Mouse (Mus musculus) activated CD4-positive, CD25-positive, alpha-beta regulatory T cell, adult 4 months (primary cell): Measurements from ENCODE around the gene Txndc2. TPM values are rescaled to one million over a fixed set of nuclear protein-coding genes. Genes with fewer than 3 reads are reported as not detected.
A peak's percentile ranks its signal among the peaks of the same experiment; 100 is the strongest.
"Not testable (repeated sequence)": the region's sequence is repeated elsewhere in the genome, so short reads cannot be mapped to it uniquely, and the experiment has no call there.

ENCODE experiments used
- ATAC-seq: one replicate; pipeline ENCODE4 v1.8.0; 2017
- polyA plus RNA-seq, 2 experiments: library from polyadenylated mRNA; unstranded; fragments of 100-300 nt; shearing (Covaris generic); gene quantifications; one replicate each; pipeline ENCODE4 v1.2.1; 2017

The Txndc2 gene
- polyA plus RNA-seq, 2 experiments from 2014 or later = not detected

DNA sequence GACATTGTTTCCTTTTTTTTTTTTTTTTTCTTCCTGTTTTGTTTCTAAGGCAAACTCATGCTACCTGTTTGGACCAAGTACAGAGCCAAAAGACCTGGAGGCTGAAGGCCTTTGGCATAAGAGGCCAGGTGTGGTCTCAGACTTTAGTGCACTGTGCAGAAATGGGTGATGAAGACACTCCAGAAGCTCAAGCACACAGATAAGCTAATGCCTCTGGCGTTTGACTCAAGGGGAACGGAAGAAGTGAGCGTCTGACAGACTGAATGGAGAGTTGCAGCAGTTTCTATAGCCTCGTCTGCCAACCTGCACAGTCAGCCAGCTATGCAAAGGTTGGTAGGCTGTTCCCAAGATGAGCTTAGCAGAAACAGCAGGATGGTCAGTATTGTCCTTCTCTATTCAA is 13.6 kb upstream of the Txndc2 start:
- ATAC-seq = no peak

DNA sequence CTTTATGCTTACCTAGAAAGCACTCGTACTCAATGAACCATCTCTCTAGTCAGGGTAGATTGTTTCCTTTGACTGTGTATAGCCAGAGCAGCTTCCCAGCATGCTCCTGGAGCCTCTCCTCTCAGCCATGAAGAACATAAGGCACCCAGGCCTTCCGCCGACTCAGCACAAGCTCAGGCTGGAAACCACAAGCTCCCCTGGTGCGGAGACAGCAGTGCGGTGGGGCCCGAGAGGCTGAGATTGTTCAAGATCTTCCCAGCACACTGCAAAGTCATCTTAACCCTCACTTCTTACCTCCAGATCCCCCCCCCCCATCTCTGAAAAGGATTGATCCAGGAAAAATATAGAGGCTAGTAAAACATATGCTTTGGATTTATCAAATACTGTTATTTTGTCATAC is 8.6 kb upstream of the Txndc2 start:
- ATAC-seq = no peak

DNA sequence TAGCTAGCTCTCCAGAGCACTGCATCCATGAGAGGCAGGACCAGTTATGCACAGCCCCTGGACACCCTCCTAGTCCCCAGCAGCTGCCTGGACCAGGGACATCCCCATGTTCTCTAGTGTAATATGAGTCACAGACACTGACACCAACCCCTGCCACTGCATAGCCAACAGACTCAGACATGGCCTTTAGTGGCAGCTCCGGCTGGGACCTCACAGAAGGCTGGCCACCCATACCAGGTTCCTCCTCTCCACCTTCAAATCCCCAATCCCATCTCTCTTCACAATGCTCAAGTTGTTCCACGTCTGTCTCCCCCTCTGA is 7.2 kb upstream of the Txndc2 start:
- ATAC-seq = no peak

DNA sequence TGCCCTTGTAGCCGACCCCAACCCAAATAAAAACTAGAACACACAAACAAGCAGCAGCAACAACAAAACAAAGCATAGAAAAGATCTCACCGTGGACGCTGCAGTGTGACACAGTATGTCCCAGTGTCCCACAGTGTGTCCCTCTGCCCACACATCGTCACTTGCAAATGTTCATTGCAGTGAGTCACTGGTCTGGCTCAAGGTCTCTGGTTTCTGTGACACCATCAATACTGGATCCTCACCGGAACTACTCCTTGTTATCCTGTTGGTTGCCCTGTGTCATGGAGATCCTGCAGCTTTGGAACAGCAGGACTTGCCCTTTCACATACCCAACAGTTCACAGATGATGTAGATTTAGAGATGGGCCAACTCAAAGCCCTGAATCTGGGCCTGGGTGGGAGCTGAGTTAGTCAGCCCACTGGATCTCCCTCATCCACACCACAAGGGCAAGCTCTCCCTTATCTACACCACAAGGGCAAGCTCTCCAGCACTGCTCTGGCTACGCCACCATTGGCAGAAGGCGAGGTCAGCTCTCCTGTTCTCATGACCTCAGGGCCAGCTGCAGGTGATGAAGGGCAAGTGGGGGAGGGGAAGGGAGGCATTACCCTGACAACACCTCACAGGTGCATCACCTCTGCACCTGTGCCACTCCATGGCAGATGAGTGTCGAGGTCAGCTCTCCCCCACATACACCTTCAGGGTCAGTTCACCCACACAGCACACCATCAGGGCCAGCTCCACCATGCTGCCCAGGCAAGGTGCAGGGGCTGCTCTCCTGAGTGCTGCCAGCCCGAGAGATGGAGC is 6.6 kb upstream of the Txndc2 start:
- ATAC-seq = no peak

DNA sequence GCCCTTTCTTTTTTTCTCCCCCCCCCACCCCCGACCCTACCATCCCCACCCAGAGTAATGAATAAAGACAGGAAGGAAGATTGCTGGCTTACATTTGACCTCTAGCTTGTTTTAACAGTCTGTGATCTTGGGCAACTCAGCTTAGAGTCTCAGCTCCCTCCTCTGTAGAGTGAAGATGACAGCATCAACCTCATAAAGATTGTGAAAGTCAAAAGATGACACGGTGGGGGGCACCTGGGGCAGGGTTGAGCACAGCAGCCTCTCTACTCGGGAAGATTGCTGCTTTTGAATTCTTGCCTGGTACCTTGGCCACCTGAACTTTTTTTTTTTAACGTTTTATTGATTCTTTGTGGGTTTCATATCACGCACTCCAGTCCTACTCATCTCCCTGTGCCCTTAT is 6.0 kb upstream of the Txndc2 start:
- no peak for ATAC-seq

DNA sequence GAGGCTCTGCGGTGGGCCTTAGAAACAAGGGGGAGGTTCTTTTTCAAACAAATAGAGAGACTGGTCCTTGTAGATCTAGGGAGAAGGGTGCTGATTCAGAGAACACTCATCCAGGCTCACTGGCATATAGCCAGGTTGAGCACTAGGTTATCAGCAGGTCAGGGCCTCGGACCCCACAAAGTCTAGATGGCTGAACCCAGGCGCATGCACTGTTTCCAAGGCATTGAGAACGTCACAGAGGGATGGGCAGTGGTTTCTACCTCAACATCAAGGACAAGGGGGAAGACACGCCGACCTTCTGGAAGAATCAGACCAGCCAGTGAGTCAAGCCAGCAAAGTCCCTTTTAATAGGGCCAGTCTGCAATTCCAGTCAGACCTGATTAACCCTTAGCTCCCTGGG is 5.3 kb upstream of the Txndc2 start:
- ATAC-seq = no peak

DNA sequence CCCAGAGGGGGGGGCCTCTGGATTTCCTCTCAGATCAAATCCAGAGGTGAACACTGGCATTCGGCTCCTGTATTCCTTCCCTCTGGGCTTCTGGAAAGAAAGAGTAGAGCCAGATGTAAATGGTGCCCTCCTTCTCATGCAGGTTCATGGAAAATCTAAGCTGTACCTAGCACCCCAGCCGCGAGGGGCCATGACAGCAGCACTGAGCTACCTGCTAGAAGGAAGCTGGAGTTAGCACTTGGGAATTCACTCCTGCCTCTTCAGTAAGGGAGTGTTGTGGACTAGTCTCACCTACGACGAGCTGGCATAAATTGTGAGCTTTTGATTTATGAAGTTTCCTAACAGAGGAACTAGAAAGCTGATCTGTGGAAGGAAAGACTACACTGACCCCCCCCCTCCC is 1.6 kb upstream of the Txndc2 start:
- no peak for ATAC-seq

DNA sequence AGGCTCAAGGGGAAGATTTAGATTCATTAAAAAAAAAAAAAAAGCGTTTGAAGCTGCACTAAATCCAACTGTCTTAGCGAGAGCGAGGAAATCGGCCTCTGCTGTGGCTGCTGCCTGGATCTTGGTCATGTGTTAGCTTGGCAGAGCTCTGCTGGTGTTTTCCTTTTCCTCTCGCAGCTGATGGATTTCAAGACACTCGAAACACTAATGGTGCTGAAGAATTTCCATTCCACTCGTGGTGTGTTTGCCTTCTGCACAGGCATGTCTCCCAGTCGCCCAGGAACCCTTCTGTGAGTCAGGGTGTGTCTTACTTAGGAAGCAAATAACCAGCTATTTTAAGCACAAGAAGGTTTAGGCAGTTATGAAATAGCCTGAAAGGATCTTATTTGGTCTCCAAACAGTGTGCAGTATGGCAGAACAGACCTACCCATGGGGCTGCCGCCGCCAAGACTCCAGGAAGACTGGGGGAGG is 1.1 kb upstream of the Txndc2 start:
- no peak for ATAC-seq

DNA sequence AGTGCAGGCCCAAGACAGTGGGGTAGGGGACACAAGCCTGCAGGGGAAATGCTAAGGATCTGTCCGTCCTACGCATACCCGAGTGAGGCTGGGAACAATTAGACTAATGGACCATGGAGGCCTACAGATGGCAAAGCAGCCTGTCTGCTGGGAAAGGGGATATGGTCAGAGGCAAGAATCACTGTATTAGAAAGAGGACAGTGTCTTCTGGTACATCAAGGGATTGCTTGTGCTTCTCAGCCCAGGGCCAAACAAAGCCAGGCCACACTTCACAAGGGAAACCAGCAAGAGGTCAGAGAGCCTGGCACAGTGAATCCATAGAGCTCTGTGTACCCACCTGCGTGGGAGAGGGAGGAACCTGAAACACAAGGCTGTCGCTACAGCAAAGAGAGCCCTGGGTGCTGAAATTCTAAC is 617 bp upstream of the Txndc2 start:
- ATAC-seq = no peak

DNA sequence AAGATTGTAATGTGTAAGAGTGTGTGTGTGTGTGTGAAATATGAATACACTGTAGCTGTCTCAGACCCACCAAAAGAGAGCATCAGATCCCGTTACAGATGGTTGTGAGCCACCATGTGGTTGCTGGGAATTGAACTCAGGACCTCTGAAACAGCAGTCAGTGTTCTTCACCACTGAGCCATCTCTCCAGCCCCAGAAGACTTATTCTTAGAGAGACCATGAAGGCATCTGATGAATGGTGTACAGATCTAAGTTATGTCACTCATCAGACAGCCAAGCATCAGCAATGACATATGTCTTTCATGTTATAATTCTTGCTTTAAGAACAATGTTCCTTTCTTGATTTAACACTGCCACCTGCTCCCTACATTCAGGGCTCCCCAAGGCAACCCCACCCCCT is 2.8 kb downstream of the Txndc2 start:
- no peak for ATAC-seq

DNA sequence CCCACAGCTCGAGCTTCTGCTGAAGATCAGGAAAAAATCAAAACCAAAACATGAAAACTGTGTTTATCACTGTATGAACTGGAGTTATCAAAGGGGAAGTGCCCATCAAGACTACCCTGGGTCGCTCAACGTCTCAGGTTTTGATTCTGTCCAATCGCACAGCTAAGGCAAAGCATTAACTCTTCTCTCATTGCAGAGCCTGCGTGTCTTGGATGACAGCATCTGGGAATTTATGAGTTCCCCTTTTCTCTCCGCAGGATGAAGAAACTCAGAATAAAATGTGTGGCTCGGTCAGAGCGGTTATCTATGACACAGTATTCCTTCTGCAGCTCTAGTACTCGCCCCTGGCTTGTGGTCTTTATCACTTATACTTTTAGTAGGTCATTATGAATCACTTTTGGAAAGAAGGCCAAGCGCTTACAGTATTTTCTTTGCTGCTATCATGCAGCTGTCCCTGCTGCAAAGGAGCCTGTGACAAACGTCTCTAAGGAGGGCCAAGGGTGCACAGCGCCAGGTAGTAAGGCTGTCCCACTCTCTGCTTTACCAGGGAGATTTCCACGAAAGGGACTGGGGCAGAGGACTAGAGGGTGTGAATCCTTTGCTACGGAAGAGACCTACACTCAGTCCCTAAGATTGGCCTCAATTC is 6.1 kb downstream of the Txndc2 start:
- no peak for ATAC-seq

DNA sequence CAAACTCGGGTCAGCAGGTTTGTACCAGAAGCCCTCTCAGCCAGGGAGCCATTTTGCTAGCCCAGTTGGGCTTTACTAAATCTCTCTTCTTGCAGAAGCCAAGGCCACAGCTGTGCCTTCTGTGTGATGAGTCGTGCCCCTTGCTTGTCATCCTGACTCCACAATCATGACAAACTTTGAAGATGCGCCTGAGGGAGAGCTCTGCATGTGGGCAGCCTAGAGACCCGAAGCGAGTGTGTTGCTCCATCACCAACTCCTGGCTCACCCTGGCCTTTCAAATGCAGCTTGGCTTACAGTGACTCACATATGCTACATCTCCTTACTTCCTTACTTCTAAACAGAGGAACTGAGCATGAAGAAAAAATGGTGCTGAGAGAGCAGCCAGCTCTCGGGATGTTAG is 12.0 kb downstream of the Txndc2 start:
- ATAC-seq = no peak

DNA sequence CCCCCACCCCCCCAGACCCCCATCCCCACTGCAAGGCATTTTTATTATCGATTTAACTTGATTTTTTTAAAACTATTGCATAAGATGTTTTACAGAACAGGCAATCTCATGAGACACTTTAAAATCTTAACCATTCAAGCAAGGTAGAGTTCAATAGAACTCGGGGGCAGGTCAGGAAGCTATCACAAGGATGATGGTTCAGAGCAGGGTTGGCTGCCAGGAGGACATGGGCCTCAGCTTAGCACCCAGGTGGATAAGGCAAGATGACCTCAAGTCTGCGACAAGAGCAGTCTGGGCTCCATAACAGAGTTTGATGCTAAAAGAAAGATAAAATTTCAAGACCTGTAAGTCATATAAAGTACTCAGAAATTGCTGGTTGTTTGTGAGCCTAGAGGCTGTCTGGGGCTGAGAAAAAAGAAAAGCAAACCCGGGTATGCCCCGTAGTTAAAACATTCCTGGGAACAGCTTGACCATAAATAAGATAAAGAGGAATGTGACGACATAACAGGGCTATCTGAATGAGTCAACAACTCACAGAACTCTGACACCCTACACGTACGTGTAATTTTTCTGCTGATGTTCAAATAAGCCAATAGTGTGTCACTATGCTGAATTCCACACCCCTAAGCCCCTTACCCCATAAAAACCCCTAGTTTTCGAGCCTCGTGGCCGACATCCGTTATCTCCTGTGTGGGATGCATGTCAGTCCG is 13.0 kb downstream of the Txndc2 start:
- not testable (repeated sequence) for ATAC-seq

DNA sequence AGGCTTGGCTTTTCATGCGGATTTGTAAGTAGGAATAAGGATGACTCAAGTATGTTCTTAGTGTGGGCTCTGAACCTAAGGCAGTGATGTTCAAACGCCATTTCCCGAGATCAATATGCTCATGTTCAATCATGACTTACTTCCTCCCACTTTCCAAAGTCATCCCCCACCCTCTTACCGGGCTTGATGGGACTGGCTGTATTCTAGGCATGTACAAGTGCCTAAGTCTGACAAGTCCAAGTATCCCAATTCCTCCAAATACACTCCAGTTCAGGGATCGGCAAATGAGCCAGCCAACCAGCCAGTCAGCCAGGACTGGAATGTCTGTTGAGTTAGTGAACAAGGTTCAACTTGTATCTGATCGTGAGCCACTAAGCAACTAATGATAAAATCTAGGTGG is 15.7 kb downstream of the Txndc2 start:
- no peak for ATAC-seq

DNA sequence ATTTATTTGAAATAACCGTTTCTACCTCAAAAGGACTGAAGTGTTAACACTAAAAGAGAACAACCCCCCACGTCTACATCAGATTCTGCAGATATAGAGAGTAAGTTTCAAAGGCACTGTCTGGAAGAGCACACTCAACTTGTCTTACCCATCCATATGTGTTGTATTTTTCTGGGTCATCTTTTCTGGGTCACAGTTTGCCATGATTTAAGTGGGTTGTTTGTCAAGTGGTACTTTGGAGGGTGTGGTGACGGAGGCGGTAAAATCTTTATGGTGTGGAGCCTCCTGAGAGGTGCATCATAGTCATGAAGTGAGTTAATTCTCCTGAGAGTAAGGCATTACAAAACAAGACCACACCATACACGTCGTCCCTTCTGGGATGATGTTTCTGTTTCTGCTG is 16.4 kb downstream of the Txndc2 start:
- no peak for ATAC-seq

DNA sequence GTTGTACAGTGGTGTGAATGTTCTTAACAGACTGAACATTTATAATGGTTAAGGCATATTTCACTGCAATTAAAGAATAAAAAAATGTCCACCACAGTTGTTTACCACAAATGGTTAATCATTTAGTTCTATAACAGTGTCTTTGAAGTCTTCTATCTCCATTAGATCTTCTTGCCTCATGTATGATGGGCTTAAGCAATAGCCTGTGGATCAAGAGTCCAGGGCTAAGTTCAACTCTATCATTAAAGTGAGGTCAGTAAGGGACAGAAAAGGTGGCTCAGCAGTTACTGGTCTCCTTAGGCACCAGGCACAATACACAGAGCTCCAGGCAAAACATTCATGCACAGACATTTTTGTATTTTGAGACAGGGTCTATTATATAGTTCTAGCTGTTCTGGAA is 18.8 kb downstream of the Txndc2 start:
- ATAC-seq = no peak

DNA sequence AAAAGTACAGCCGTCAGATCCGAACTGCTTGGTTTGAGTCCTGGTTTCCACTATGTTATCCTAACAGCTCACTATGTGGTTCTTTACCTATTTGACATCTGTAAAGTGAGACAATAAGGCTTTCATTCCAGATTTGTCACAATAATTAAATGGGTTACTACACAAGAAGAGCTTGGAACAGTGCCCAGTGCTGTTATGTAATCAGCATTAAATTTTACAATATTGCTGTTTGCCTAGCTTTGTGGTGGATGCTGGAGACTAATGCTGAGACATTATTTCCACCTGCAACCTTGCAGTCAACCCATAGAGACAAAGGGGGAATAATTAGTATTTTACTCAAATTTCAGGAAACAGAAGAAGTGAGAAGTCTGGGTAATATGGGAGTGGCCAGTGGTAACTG is 23.5 kb downstream of the Txndc2 start:
- no peak for ATAC-seq

DNA sequence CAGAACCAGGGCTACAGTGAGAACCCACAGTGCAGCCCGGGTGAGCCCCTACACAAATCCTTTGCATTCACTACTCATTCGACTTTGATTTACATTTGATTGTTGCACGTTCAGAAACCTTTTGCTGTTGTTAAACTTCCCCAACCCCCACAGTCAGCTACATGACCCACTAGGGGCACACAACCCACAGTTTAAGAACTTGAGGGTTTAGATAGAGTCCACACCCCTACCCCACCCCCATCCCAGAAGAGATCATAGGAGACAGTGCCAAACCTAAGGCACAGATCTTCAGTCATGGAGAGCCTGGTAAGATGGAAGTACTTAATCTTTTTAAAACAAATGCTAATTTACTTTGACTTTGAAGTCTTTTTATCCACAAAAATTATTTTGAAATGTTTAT is 26.3 kb downstream of the Txndc2 start:
- ATAC-seq = no peak

DNA sequence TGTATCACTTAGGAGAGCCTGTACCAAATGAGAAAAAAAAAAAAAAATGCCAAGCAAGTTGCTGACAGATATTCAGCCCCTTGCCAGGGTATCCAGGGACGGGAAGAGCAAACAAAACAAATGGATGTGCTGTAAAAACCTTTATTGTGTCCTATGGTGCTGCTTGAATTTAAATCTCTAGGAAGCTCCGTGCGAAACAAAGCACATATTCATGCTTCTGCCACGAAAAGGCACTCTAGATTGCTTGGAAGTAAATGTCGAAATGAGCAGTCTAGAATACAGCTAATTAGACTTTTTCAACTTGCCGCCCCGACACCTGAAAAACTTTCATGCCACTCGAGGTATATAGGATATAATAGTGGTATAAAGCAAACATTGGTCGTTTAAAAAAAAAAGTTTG is 27.5 kb downstream of the Txndc2 start:
- ATAC-seq = no peak

DNA sequence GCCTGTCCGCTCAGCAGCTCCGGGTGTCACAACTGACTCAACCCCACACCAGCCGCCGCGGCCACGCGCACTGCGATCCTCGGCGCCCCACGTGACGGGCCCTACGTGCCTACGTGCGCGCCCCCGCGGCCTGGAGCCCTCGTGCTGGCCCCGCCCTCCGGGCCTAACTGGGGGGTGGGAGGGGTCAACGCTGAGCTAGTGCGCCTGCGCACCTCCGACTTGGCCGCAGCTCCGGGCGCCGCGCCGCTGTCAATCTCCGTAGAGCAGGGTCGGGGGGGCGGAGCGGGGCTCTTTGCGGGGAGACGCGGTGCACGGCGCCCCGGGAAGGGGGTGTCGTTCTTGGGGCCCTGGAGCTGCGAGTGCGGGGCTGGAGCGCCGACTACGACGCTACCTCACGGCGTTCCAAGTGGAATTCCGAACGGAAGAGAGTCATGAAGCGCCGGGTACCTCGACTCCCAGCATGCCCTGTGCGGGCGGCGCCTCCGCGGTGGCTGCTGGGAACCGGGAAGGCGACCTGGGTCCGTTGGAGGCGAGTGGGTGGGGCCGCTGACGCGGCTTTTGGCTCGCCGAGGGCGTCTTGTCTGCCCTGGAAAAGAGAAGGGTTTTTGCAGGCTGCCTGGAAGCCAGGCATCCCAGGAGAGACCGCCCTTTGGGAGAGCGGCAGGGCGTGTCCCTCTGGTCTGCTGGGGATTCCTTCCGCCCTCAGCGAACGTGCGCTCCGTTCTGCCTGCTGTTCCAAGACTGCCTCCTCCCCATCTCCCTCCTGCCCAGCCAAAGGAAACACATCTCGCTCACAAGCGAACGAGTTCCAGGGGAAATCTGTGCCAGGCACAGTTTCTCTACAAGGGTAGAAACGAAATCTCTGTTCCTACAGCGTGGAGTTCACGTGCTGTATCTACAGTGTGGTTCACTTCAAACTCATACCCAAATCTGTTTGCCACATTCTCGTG is 28.2 kb downstream of the Txndc2 start, which contains the start of gene Vapa:
Vapa (minus strand) TSS at position 93 of the 950 bp plus-strand sequence.
- peak; percentile 77 for ATAC-seq

DNA sequence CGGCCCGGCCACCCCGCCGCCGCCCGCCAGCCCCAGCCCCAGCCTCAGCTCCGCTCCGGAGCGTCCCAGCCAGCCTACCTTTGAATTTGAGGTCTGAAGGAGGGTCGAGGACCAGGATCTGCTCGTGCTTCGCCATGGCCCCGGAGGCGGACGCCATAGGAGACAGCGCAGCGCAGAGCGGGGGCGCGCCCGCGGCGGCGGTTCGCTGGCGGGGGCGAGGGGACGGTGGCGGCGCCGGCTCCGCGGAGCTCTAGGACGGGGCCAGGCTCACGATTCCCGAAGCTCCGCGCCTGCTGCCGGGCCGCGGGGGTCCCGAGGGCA is 28.9 kb downstream of the Txndc2 start:
- ATAC-seq = peak; percentile 34

DNA sequence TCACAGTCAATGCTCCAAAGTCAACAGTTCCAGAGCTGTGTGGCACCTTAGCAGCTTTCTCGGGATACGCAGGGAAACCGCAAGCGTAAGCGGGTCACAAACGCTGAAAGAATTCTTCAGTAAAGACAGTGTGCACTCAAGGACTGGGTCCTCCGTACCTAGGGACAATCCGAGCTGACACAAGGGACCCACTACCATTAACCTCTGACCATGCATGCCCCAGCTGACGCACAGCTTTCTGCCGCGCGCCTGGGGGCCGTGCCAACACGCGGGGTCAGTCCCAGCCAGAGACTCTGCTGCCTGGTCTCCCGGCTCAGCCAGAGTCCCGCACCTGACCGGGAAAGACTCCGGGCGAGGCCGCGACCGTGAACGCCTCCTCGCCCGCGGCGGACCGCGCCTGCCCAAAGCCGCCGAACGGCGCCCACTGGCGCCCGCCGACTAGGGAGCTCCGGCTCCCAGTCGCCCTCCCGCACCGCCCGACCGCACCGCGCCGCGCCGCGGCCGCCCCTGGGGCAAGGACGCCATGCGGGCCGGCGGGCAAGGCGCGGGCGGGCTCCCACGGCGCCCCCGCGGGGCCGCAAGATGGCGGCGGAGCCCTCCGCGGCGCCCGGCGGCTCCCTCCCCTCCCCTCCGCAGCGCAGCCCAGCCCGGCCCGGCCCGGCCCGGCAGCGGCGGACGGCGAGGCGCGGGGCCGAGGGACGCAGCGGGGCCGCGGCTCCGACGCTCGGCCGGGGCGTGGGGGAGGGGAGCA is 29.4 kb downstream of the Txndc2 start:
- ATAC-seq = peak; percentile 2
